Mouse (Mus musculus) cerebellum, adult 18-20 months (tissue): ENCODE results near the gene Rapgef1.
"Not testable (repeated sequence)": the region's sequence is repeated elsewhere in the genome, so short reads cannot be mapped to it uniquely, and the experiment has no call there.

Experiments
- DNase-seq, 2 experiments: peaks; one replicate each; pipeline ENCODE4 v3.0.0; 2021

The Rapgef1 gene

DNA sequence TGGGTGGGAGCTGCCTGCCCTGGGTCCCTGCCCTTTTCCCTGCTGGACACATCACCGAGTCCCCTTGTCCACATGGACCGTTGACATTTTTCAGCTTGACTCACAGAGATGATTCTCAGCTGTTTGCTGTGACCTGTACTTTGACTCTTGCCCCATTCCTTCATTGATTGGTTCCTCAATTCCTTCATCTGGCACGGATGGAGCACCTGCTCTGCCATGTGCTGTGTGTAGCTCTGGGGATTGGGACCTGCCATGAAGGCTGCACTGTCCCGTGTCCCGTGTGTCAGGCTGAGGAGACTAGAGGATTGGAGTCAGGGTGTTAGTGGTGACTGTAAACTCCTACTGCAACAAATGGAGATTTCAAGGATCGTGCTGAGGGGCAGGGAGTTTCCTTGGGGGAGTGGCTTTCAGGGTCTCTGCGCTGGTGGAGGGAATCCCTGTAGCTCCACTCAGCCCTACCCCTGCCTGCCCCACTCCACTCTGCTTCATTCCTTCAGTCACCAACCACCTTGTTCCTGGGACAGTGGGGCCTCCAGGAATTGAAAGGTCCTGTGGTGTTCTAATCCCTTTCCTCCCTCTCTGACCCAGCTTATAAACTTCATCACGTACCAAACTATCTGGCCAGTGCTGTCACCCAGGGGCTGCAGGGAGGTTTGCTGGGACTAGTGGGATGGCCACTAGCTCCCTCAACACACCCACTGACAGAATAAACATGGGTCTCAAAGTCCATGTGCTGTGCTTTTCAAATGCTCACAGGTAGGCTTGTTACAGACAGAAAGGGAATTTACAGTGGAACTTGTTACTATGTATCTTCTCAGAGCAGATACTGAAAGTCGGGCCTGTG, 3.9 kb downstream of the Rapgef1 start:
- DNase-seq, result no peak

DNA sequence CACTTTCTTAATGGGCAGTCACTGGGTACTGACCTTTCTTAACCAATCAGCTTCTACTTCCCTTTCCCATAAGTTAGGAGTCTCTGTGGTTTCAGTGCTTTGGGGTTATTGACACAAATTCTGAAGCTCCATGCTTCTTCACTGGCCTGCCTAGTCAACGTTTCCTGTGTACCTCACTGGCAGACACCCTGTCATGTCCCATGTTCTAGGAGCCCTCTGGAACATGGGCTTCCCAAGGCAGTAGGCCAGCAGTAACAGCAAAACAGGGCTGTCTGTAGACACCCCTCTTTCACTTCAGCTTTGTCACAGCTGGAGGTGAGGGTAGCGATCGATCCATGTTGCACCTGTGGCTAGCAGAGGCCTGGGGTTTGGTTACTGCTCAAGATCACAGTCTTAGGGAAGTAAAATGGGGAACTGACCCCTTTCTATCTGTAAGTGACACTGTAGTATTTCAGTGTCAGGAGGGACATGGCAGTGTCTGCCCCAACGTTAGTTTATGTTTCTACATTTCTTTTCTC, 4.6 kb downstream of the Rapgef1 start:
- DNase-seq, result no peak

DNA sequence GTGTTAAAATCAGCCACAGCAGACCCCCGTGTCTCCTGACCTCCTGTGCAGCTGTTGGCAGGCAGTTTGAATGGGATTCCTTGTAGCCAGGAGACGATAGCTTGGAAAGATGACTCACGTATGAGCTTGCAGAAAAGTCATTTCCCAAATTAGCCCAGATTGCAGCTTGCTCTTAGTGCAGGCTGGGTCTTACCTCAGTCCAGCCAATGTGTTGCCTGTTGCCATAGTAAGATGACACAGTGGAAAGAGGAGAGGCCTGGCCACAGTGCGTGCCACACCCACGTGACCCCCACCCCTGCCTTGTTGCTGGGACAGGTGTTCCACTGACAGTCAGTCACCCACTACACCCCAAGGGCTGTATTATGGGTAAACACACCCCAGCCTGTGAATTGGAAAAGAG, 5.2 kb downstream of the Rapgef1 start:
- DNase-seq, result no peak

DNA sequence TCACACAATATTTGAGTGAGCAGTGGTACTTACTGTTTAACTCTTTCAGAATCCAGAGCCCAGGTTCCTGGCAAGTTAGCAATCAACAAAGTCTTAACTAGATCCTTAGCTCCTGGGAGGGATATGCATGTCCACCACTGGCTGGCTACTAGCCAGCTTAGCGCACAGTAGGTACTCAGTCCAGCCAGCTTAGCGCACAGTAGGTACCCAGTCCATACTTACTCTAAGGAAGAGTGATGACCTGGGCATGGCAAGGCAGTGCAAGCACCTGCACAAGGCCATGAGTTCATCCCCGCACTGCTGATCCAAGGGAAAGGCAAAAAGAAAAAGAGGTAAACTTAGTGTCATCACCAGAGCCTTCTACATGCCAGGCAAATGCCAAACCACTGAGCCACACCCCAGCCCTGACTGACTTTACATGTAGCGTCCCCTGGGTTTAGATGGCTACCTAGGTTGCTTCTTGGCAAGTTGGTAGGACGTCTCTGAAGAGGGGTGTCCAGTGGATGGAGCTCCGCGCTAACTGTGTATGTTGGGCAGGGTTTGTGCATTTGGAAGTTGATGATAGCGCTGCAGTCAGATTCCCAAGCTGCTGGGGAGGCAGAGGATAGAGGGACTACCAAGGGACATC, 6.2 kb downstream of the Rapgef1 start:
- DNase-seq, result no peak

DNA sequence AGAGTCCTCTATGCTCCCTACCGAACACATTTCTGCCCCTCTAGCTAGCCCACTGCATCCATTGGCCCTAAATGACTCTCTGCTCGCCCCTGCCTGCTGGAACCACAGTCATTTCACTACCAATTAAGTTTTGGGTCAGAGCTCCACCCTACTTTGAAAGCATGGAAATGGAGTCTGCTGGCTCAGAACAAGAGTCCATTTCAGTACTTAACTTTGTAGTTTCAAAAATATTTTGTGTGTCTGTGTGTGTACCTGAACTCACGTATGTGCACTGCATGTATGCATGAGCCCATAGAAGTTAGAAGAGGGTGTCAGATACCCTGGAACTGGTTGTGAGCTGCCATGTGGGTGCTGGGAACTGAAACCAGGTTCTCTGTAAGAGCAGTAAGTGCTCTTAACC, 7.8 kb downstream of the Rapgef1 start:
- DNase-seq, result no peak

DNA sequence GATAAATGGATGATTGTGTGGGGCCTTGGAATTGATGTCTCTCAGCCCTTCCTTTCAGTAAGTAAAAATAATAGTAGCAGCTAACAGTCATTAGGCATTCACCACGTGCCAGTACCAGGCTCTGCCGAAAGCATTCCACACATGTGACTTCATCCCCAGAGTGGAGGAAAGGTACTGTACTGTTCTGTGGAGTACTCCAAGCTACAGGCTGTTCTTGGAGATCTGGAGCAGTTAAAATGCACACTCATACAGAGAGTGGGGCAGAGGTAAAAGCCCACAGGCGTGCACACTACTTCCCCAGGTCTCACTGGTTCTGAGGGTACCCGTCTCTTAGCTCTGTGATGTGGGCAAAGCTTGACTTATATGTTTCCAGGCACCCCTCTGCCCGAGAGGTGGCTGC, 8.7 kb downstream of the Rapgef1 start:
- DNase-seq, result no peak

DNA sequence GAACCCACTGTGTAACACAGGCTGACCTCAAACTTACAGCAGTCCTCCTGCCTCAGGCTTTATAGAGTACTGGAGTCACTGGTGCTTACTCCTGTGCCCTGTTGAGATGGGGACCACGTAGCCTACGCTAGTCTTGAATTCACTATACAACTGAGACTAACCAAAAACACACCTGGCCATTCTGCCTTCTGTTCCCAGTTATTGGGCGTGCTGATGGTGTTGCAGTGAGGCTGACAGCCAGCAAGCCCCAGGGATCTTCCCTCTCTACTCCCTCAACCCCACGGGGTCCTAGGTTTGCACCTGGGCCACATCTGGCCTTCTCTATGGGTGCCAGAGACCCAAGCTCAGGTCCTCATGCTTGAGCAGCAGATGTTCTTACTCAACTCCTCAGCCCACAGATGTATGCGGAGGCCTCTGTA, 9.3 kb downstream of the Rapgef1 start:
- no peak for DNase-seq

DNA sequence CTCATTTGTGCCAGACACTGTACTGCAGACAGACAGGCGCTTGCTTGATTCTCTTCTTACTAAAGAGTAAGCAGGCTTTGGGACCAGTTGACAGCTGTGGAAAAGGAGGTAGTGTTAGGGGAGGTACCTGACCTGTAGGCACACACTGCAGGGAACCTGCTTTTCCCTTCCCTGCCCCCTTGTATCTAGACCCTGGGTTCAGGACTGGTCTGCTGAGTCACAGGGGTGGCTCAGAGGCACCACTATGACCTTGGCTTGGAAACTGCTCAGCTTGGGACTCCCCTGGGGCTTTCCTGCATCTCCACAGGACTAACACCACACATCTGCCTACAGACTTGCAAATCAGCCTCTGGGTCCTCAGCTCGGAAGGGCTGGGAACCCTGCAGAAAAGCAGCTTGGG, 9.8 kb downstream of the Rapgef1 start:
- DNase-seq, result no peak

DNA sequence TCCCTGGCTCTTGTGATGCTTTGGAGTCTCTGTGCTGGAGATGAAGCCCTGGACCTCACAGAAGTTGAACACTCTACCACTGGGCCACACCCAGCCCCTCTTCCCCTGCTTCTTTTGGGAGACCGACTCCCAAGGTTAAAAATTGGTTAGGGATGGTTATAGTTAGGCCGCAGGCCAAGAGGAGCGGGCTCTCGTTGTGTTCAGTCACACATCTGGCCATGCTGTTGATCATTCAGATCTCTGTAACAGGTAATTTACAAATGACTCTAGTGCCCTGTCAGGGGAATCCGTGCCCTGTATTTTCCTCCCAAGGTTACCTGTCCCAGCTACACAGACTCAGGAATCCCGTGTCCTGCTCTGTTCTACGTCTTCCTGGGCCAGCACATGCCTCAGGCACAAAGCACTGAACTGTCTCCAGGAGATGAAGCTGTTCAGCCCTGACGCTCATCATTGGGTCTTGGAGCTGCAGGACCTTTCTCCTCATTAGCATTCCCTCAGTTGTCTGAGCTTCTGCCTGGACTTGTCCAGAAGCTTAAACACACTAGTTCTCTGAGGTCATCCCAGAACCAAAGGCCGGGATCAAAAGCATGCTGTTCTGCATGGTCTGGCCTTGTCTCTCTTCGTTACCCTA, 10.7 kb downstream of the Rapgef1 start:
- DNase-seq, result no peak

DNA sequence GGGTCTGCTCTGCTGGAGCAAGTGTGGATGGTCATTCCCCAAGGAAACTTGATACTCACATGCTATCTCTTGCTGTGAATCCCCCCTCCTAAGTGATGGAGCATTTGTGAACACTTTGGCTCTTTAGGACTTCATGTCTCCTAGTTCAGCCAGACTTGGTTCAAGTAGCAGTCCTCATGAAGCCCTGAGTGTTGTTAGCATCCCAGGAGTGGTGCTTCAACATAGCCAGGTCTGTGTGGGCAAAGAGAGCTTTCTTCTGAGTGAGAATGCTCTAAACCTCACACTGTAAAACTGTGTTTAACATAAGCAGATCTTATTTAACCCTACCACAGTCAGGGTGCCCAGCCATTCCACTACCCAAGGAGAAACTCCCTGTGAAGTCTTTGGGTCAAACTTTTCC, 11.5 kb downstream of the Rapgef1 start:
- DNase-seq, result no peak

DNA sequence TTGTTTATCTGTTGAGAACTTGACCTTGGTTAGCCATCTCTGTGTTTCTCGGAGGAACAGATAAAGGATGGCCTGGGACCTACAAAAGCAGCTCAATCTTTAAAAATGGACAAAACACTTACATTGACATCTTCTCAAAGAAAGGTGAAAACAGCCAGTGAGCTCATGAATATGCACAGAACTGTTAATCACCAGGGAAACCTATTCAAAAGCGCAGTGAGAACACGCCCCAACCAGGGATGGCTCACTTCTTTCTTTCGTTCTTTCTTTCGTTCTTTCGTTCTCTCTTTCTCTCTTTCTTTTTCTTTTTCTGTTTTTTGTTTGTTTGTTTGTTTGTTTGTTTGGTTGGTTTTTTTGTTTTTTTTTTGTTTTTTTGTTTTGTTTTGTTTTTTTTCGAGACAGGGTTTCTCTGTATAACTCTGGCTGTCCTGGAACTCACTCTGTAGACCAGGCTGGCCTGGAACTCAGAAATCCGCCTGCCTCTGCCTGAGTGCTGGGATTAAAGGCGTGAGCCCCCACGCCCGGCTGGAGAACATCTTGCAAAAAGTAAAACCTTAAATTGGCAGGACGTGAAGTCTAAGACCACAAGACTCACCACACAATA, 12.1 kb downstream of the Rapgef1 start:
- DNase-seq, result not testable (repeated sequence)

DNA sequence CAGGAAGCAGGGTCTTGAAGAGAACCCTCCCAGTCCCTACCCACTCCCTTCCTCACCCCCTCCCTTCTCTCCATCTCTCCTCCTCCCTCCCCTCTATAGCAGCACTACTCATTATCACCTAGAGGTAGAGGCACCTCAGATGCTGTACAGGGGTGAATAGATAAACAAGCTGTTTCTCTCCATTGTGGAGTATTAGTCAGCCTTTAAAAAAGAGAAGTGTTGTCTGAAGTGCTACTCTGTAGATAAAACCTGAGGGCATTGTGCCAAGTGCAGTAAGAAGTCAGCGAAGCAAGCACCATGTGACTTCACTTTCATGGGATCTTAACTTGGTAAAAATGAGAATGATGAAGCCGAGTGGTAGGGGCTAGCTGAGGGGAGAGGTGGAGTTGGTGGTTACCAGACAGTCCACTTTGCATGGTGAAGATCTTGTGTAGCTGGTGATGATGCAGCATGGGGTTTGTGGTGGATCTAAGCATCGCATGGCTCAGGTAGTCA, 12.7 kb downstream of the Rapgef1 start:
- DNase-seq, result no peak

DNA sequence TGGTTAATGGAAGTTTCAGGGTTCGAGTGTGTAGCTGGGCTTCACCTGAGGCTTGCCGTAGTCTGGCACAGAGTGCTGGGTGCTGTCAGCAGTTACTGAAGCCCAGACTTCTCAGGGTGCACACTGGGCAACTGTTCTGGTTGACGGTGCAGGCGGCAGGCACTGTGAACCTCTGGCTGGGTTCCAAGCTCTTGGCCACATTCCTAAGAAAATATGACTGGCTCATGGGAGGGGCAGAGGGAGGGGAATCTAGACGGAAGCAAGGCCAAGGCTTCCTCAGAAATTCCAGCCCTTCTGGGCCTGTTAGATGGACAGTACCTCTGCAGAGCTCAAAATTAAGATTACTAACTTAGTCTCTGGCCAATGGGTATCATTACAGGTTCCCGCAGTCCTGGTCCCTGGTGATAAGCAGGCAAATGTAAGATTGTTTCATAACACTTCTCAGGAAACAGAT, 13.6 kb downstream of the Rapgef1 start:
- DNase-seq, result peak; percentile 78 to 79

DNA sequence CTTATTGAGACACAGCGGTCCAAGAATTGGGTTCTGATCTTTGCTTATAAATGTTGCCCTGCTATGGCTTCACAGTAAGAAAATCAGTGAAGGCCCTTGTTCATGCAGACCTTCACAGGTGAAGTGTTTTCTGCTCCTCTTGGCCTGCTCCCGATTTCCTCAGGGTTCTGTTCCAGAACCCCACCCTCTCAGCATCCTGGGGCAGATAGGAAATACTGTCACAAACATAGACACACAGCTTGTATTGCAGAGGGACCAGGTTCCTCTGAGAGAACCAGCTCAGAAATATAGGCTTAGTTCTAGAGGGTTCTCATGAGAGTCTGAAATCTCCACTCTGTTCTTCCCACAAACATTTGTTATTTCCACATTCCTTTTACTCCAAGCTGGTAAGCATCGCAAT, 14.3 kb downstream of the Rapgef1 start:
- no peak for DNase-seq

DNA sequence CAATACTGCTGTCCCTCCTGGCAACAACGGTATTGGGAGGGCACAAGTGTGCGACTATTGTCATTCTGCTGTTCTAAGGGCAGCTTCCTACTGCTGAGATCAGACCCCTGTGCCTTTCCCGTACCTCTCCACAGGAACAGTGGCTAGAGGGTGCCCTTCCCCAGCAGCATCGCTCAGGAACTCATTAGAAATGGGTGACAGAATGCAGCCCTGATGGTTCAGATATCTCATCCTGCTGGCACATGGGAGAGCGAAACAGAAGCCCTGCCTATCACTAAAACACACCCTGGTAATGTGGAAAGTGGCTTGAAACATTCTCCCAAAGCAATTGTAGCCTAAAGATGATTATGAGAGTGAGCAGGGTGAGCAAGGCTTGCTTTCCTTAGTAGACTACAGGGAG, 15.0 kb downstream of the Rapgef1 start:
- DNase-seq, result no peak

DNA sequence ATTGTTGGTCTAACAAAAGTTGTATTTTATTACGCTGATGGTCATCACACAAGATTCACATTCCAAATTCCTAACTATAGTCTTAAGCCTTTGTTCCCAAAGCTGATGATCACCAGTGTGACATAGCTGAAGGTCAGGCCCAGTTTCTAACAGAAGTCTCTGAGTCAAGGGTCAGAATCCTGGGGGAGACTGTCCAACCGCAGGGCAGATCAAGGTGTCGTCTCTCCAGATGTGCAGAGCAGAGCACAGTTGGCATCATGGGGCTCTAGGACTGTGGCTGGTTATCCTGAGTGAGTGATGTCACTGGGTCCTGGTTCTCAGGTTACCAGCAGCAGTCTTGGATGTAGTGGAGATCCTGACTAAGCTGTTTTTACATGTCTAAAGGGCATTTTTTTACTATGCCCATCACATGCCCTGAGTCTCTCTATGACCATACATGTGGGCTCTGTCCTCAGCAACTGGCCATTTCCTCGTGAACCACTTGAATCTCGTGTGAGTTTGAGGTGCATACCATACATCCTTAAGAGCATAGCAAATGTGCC, 16.5 kb downstream of the Rapgef1 start:
- no peak for DNase-seq

DNA sequence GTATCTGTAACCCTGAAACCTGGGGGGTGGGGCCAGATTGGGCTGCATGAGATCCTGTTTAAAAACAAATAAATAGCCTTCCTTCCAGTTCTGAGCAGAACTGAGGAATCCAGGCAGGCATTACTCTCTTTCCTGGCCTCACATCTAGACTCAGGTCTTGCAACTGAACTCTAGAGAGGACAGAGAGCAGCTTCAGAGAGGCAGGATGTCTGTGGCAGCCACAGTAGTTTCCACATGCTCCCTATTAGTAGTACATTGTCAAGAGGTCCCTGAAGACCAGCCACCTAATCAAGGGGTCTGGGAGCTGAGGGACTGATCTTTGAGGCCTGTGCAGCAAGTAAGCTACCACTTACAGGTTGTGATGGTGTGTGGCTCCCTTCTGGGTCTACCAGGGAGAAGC, 18.0 kb downstream of the Rapgef1 start:
- no peak for DNase-seq

DNA sequence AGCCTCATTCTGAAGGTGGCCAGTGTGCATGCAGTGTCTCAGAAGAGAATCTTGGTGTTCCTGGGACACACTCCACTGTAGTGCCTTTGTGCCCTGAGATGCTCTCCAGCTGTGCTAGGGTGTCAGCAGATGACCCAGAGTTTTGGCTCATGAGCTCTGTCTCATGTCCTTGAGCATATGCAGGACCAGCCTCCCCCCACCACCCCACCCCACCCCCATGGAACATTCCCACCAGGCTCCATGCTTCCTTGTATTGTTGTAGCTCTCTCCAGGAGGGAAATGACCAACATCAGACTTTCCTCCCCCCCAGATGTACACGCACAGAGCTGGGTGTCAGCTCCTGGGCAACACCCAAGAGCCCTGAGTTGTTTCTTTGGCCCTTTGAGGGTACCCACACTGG, 19.9 kb downstream of the Rapgef1 start:
- no peak for DNase-seq

DNA sequence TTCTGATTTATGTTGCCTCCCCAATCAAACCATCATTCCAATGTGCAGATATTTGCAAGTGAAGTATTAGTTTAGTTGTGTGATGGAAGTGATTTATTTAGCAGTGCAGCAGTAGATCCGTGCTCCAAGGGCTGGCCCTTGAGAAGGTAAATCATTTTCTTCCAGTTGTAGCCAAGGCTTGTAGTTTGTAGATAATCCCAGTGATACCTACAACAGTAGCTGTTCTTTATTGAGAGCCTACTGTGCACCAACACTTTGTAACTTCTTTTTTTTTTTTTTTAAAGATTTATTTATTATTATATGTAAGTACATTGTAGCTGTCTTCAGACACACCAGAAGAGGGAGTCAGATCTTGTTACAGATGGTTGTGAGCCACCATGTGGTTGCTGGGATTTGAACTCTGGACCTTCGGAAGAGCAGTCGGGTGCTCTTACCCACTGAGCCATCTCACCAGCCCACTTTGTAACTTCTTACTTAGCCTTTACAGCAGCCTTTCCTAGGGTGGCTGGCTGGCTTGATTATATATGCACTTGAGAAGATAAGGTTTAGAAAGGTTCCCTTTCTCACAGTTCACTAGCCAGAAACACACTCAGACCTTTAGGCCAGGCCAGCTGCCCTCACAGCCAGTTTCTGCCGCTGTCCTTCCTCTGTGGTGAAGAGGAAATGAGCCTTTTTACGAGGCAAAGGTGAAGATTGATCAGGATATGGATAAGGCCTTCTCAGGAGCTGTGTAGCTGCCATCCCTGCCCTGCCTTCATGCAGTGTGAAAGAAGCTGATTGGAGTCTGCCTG, 20.6 kb downstream of the Rapgef1 start:
- DNase-seq, result no peak

DNA sequence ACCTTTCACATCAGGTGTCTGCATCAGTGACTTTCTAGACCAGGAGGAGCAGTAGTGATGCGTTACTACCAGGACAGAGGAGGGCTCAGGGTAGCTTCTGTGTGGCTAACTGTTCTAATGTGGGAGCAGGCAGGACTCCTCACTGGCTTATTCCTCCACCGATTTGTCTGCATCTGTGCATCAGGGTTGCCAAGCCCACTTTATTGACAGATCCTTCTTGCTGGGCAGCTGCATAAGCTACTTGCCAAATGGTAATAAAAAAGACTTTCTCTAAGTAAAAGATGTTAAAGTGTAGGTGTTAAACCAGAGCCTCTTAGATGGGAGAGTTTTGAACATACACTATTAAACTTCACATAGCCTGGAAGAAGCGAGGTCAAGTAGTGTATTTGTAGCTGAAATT, 22.2 kb downstream of the Rapgef1 start:
- DNase-seq, result no peak

DNA sequence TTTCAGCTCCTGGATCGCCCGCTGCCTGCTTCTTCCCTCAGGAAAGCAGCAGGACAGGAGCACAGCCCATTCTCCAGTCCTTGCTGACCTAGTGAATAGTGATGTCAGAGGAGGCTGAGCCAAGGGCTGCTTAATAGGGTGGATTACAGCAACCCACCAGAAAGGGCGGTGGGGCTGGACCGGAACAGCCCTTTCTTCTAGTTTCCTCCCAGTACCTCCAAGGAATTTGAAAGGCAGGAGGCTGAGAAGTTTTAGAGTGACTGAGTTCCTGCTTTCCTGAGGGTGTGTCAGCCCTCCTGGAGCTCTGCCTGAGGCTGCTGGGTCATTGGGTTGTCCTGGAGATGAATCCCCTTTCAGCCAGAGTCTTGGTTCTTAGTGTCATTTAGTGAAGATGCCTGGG, 23.9 kb downstream of the Rapgef1 start:
- DNase-seq, result no peak

DNA sequence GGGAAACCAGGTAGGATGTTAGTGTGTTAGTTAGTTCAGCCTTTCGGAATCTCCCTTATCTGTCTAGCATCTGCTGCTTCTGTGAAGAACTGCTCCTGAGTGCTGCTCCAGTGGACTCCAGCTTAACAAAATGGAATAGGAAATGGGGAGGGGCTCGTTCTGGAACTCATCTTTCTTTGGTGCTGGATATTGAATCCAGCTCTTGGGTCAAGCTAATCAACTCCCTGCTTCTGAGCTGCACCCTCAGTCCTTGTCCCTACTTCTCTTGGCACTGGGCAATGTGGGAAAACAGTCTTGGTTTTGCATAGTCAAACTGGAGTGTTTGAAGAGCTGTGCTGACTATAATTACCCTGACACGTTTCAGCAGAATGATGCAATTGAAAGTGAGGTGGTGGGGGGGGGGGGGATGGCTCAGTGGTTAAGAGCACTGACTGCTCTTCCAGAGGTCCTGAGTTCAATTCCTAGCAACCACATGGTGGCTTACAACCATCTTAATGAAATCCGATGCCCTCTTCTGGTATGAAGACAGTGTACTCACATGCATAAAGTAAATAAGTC, 25.6 kb downstream of the Rapgef1 start:
- DNase-seq, result no peak
